Mouse (Mus musculus) lung, embryonic 15.5 days (tissue): ENCODE results near the gene Vopp1. TPM values are rescaled to one million over a fixed set of nuclear protein-coding genes. Genes with fewer than 3 reads are reported as not detected.
A peak's percentile ranks its signal among the peaks of the same experiment; 100 is the strongest.

Source experiments
- ATAC-seq: fragments of 200-750 bp; cut with Nextera tagmentation; 2 replicates; pipeline ENCODE4 v1.8.0; 2017; ENCODE audit warnings: moderate number of reproducible peaks, borderline replicate concordance; ENCODE audit not compliant: low FRiP score, low TSS enrichment; ENCODE audit errors: extremely low read depth
- H3K27ac ChIP-seq: fragments of 300-500 bp; sonication (generic); 2 replicates; pipeline ENCODE4 v1.5.1; 2015; ENCODE audit warnings: moderate library complexity, mild to moderate bottlenecking, inconsistent platforms
- H3K27me3 ChIP-seq: fragments of 300-500 bp; sonication (generic); 2 replicates; pipeline ENCODE4 v1.6.1; 2015; ENCODE audit warnings: inconsistent platforms
- H3K36me3 ChIP-seq: fragments of 300-500 bp; sonication (generic); 2 replicates; pipeline ENCODE4 v1.6.1; 2015; ENCODE audit warnings: inconsistent platforms
- H3K4me1 ChIP-seq: fragments of 300-500 bp; sonication (generic); 2 replicates; pipeline ENCODE4 v1.6.1; 2015; ENCODE audit warnings: inconsistent platforms
- H3K4me2 ChIP-seq: fragments of 300-500 bp; sonication (generic); 2 replicates; pipeline ENCODE4 v1.6.1; 2015; ENCODE audit warnings: inconsistent platforms, mild to moderate bottlenecking, moderate library complexity
- H3K4me3 ChIP-seq: fragments of 300-500 bp; sonication (generic); 2 replicates; pipeline ENCODE4 v1.5.1; 2015; ENCODE audit warnings: mild to moderate bottlenecking, inconsistent platforms
- H3K9ac ChIP-seq: fragments of 300-500 bp; sonication (generic); 2 replicates; pipeline ENCODE4 v1.6.1; 2015; ENCODE audit warnings: inconsistent platforms
- H3K9me3 ChIP-seq: fragments of 300-500 bp; sonication (generic); 2 replicates; pipeline ENCODE4 v1.6.1; 2016; ENCODE audit warnings: inconsistent platforms
- WGBS: fragments of 180-500 bp; shearing (Covaris S2); methylation state at CpG from one replicate; pipeline ENCODE4 v1.1.7; 2015; 5-methylcytosine and 5-hydroxymethylcytosine counted together
- polyA plus RNA-seq: library from polyadenylated mRNA; unstranded; fragments of >200 nt; fragmentation: Nextera tagmentation; extraction: Ambion mirVana; gene quantifications from 2 replicates; pipeline ENCODE4 v1.2.1, GENCODE M21; 2015

Vopp1 gene
- polyA plus RNA-seq, 1 experiment from 2014 or later: 35.9 TPM

DNA sequence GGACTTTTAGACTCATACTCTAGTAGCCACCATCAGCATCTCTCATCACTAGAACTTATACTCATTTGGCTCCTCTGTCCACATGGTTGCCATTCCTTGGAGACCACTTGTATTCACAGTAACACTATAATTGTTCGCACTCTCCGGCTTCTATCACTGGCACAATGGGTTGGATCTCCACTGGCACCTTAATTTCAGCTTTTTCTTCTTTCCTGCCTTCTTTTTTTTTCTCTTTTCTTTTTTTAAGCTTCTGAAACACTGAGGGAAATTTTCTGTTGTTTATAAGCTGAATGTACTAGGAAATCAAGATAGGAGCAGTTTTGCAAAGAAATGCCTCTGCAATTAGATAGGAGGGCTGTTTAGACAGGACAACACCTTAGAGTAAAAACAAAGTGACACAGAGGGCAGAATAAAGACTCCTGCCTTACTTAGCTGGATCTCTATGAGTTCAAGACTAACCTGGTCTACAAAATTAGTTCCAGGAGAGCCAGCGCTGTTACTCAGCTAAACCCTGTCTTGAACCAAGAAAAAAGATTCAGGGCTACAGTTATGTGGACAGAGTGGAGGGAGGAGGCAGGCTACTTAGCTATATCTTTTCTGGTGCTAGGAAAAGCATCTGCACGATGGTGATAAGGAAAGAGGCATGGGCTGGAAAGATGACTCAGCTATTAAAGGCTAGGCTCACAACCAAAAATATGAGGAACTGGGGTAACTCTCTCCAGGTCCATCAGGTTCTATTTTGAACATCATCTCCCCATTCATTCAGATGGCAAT is 79.8 kb downstream of the Vopp1 start:
- Histone ChIP-seq H3K4me3 (no peak overlapping the region), H3K4me2 (no peak overlapping the region), H3K9me3 (no peaks in the 10 kb centered on the region), H3K4me1 (no peaks in the 10 kb centered on the region), H3K27me3 (no peaks in the 10 kb centered on the region), H3K9ac (no peak overlapping the region), H3K36me3 (no peaks in the 10 kb centered on the region), H3K27ac (no peak overlapping the region)
- ATAC-seq: peak; percentile 39; the same call in 1 of the 2 replicates
- WGBS: 87% methylated on average over 4 of the region's 4 CpGs

DNA sequence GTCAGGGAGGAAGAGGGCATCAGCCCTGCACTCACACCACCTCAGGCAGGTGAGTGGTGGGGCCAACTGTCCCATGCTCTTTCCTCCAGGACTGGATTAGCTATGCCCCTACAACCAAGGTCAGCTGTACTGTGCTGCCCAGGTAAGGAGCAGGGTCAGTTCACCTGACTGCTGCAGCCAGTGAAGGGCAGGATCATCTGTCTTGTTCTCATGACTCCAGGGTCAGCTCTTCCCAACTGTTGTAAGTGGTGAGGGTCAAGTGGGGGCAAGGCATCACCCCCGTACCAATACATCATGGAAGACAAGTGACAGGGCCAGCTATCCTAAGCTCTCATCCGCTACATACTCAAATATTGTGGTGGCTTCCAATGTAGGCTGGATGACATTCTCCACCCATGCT is 80.8 kb downstream of the Vopp1 start:
- Histone ChIP-seq H3K9ac (no peak overlapping the region), H3K27me3 (no peaks in the 10 kb centered on the region), H3K4me2 (no peak overlapping the region), H3K36me3 (no peaks in the 10 kb centered on the region), H3K27ac (no peak overlapping the region), H3K4me3 (no peak overlapping the region), H3K4me1 (no peaks in the 10 kb centered on the region), H3K9me3 (no peaks in the 10 kb centered on the region)
- ATAC-seq: no peak
- WGBS: 80% methylated on average over 2 of the region's 2 CpGs

DNA sequence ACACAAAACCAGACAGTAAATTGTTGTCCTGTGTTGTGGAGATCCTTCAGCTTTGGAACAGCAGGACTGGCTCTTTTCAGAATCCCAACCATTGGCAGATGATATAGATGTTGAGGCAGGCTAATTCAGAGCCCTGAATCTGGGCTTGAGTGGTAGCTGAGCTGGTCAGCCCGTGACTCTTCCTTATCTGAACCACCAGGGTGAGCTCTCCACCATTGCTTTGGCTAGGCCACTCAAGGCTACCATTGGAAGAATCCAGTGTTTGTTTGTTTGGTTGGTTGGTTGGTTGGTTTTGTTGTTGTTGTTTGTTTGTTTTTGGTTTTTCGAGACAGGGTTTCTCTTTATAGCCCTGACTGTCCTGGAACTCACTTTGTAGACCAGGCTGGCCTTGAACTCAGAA is 81.6 kb downstream of the Vopp1 start:
- WGBS: 71% methylated on average over 2 of the region's 2 CpGs
- no peak for ATAC-seq
- H3K9ac ChIP-seq: no peak overlapping the region
- no peaks in the 10 kb centered on the region for H3K36me3 ChIP-seq
- no peaks in the 10 kb centered on the region for H3K27me3 ChIP-seq
- no peaks in the 10 kb centered on the region for H3K9me3 ChIP-seq
- H3K4me3 ChIP-seq: no peak overlapping the region
- no peak overlapping the region for H3K27ac ChIP-seq
- H3K4me1 ChIP-seq: no peaks in the 10 kb centered on the region
- H3K4me2 ChIP-seq: no peak overlapping the region

DNA sequence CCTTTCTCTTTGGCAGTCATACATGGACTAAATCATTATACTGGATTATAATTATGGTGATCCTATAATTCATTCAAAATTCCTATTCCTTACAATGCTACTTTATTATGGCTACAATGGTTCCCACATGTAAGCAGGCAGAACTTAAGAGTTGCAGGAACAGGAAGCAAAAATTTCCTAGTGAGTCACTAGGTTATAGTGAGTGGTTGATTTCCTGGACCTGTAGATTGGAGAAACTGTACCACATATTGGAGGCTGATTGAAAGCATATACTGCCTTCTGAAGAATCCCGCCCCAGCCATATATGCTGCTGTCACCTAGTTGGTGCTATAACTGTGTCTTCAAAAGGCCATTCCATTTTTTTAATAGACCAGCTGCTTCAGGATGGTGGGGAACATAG is 82.2 kb downstream of the Vopp1 start:
- Histone ChIP-seq H3K4me3 (no peak overlapping the region), H3K9ac (no peak overlapping the region), H3K27ac (no peak overlapping the region), H3K27me3 (no peaks in the 10 kb centered on the region), H3K36me3 (no peaks in the 10 kb centered on the region), H3K4me2 (no peak overlapping the region), H3K4me1 (no peaks in the 10 kb centered on the region), H3K9me3 (no peaks in the 10 kb centered on the region)
- WGBS: 81% methylated on average over 1 of the region's 1 CpGs
- ATAC-seq: no peak

DNA sequence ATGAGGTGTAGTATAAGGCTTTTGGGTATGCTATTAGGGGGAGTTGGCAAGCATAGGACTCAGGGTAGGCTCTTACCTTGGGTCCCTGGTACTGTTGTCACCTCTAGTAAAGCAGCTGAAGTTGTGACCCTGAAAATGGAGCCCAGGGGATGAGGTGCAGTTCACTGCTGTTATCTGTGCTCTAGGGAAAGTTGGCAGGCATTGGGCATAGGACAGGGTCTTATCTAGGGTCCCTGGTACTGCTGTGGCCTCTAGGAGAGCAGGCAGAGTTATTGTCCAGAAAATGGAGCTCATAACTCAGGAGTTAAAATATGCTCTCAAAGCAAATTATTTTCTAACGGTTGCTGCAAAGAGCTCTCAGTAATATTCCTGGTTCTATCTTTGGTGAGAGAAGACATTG is 103.6 kb downstream of the Vopp1 start:
- no peak for ATAC-seq
- no peak overlapping the region for H3K9ac ChIP-seq
- H3K36me3 ChIP-seq: peaks cover 9% of the 10 kb centered on the region
- no peak overlapping the region for H3K27ac ChIP-seq
- no peaks in the 10 kb centered on the region for H3K4me1 ChIP-seq
- no peak overlapping the region for H3K4me2 ChIP-seq
- no peak overlapping the region for H3K4me3 ChIP-seq
- H3K9me3 ChIP-seq: no peaks in the 10 kb centered on the region
- 84% methylated on average over 1 of the region's 1 CpGs for WGBS
- H3K27me3 ChIP-seq: no peaks in the 10 kb centered on the region

DNA sequence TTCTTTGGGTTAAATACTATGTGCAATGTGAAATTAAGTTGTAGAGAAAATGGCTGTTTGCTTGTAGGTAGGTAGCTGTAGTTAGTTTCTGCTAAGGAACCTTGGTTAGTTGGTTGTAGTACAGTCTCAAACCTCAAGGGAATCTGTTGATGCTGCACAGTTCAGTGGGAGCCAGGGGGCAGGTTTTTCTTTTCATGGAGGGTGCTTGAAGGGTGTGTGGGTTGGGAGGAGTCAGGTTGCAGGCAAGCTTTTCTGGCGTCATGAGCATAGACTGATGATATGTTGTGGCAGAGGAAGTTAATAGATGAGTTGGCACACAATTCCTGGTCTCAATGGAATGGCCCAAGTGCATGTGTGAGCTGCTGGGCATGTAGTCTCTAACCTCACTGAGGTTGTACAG is 113.2 kb downstream of the Vopp1 start:
- no peak overlapping the region for H3K4me3 ChIP-seq
- H3K4me2 ChIP-seq: no peak overlapping the region
- no peak overlapping the region for H3K27ac ChIP-seq
- no peaks in the 10 kb centered on the region for H3K9me3 ChIP-seq
- no peak for ATAC-seq
- no peak overlapping the region for H3K9ac ChIP-seq
- H3K27me3 ChIP-seq: no peaks in the 10 kb centered on the region
- no peaks in the 10 kb centered on the region for H3K4me1 ChIP-seq
- H3K36me3 ChIP-seq: 0 out of 2 replicates have a peak, but pooled peaks cover 10% of the 10 kb centered on the region
- WGBS: 4% methylated on average over 1 of the region's 1 CpGs

DNA sequence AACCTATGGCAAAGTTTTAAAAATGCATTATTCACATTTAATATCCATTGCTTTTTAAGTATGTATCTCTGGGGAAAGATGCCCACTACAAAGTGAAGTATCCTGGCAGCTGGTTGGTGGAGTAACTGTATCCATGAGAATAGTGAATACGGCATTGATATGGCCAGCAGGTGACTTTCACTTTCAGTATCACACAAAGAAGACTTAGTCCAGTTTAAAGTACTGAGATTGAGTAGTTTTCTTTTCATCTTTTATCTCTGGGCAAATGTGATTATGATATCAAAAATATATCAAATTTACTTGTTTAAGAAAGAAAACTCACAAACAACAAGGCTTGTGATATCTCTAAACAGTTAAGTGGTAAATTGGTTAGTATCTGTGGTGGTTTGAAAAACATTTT is 118.2 kb downstream of the Vopp1 start:
- Histone ChIP-seq H3K36me3 (no peaks in the 10 kb centered on the region), H3K4me2 (no peak overlapping the region), H3K4me1 (no peaks in the 10 kb centered on the region), H3K9me3 (no peaks in the 10 kb centered on the region), H3K9ac (no peak overlapping the region), H3K27me3 (no peaks in the 10 kb centered on the region), H3K27ac (no peak overlapping the region), H3K4me3 (no peak overlapping the region)
- WGBS: 88% methylated on average over 1 of the region's 1 CpGs
- no peak for ATAC-seq

DNA sequence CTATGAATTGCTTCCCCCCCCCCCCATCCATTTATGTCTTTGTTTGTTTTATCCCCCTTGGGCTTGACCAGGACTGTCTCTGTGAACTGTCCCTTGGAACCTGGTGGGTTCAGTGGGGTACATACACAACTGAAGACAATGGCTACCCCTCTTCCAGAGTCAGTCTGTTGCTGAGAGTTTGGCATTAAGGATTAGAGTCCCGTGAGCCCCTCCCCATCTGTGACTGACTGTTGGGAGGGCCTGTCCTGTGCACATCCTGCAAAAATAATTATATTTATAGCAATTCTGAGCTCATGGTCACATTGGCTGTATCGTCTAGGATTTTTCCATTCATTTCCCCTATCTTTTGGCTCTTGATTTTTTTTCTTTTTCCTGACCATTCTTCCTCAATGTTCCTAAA is 121.3 kb downstream of the Vopp1 start:
- H3K27ac ChIP-seq: peak overlapping the region; percentile 95
- 14% methylated on average over 2 of the region's 2 CpGs for WGBS
- no peaks in the 10 kb centered on the region for H3K36me3 ChIP-seq
- H3K4me3 ChIP-seq: peak overlapping the region; percentile 63
- peak overlapping the region; percentile 71 for H3K4me2 ChIP-seq
- H3K9ac ChIP-seq: peak overlapping the region; percentile 90
- H3K27me3 ChIP-seq: no peaks in the 10 kb centered on the region
- H3K9me3 ChIP-seq: no peaks in the 10 kb centered on the region
- no peaks in the 10 kb centered on the region for H3K4me1 ChIP-seq
- peak; percentile 12 for ATAC-seq

DNA sequence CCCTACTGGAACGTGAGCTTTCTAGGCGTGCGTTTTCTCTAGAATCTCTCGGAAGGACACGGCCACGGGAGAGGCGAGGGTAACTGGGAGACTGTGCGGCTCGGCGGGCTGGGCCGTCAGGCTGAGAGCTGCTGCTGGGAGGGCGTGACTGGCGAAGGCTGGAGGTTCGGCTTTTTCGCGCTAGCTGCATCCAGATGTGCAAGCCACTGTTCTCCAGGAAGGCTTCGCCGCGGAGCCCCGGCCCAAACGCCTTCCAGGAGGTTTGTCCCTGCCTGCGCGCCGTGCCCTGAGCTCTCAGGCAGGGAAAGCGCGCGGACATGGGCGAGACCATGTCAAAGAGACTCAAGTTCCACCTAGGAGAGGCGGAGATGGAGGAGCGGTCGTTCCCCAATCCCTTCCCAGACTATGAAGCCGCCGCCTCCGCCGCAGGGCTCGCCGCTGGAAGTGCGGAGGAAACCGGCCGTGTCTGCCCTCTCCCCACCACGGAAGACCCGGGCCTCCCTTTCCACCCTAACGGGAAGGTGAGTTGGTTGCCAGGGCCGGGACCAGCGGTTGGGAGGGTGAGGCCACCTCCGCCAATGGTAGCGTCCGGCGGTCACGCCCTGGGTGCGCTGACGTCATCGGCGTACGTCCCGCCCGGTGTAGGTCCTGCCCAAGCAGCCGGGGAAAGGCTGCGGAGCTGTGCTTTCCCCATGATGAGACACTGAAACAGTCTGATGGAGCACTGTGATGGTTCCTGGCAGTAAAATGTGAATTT is 122.0 kb downstream of the Vopp1 start:
- peak overlapping the region; percentile 63 for H3K4me3 ChIP-seq
- peak overlapping the region; percentile 95 for H3K27ac ChIP-seq
- H3K27me3 ChIP-seq: no peaks in the 10 kb centered on the region
- peak; percentile 99 for ATAC-seq
- no peaks in the 10 kb centered on the region for H3K9me3 ChIP-seq
- H3K4me2 ChIP-seq: peak overlapping the region; percentile 71
- no peaks in the 10 kb centered on the region for H3K36me3 ChIP-seq
- H3K4me1 ChIP-seq: no peaks in the 10 kb centered on the region
- H3K9ac ChIP-seq: peak overlapping the region; percentile 90
- WGBS: under 1% methylated on average over 59 of the region's 59 CpGs

DNA sequence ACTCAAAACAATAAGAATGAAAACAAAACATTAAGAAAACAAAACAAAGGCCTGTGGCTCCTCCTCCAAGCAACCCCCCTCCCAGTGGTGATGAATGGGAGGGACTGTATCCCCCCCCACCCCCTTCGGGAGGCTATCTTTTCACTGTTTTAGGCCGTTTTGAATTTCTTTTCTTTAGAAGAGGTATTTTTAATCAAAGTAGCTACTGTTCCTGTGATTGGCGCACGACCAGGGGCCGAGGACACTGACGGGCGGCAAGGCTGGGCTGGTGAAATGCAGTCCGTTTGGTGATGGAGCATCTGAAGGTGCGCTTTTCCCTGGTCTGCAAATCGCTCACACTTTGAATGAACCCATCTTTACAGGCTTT is 122.6 kb downstream of the Vopp1 start, which contains the start of gene Lancl2:
Gene Lancl2, plus strand, starts transcription at position 165 of the 367 bp plus-strand sequence.
- peak; percentile 23; the same call in 1 of the 2 replicates for ATAC-seq
- no peaks in the 10 kb centered on the region for H3K4me1 ChIP-seq
- peak within 1 kb of the TSS; percentile 90 for H3K9ac ChIP-seq
- no peaks in the 10 kb centered on the region for H3K9me3 ChIP-seq
- H3K27me3 ChIP-seq: no peaks in the 10 kb centered on the region
- peak within 1 kb of the TSS; percentile 63 for H3K4me3 ChIP-seq
- no peaks in the 10 kb centered on the region for H3K36me3 ChIP-seq
- WGBS: under 1% methylated on average over 10 of the region's 10 CpGs
- H3K4me2 ChIP-seq: peak within 1 kb of the TSS; percentile 71
- H3K27ac ChIP-seq: peak within 1 kb of the TSS; percentile 95

DNA sequence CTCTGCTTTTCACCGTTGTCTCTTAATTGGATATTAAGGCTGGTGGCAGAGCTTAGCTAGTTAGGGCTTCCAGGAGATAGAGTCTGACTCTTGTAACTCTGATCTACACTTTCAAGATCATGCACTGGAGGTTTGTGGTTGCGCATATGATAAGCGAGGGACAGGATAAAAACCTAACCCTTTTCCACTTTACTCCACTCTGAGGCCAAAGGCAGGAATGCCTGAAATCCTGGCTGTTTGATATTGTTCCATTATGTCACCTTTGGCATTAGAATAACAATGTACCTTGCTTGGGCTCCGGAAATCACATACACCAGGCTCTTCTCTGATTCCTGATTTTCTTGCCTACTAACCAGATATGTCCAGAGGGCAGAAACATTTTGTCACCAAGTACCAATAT is 123.3 kb downstream of the Vopp1 start:
- H3K9me3 ChIP-seq: no peaks in the 10 kb centered on the region
- no peak overlapping the region for H3K27ac ChIP-seq
- H3K36me3 ChIP-seq: no peaks in the 10 kb centered on the region
- WGBS: 67% methylated on average over 4 of the region's 4 CpGs
- H3K4me2 ChIP-seq: peak overlapping the region; percentile 71
- no peaks in the 10 kb centered on the region for H3K27me3 ChIP-seq
- H3K9ac ChIP-seq: no peak overlapping the region
- no peaks in the 10 kb centered on the region for H3K4me1 ChIP-seq
- no peak overlapping the region; the same call in 1 of the 2 replicates for H3K4me3 ChIP-seq
- no peak for ATAC-seq

DNA sequence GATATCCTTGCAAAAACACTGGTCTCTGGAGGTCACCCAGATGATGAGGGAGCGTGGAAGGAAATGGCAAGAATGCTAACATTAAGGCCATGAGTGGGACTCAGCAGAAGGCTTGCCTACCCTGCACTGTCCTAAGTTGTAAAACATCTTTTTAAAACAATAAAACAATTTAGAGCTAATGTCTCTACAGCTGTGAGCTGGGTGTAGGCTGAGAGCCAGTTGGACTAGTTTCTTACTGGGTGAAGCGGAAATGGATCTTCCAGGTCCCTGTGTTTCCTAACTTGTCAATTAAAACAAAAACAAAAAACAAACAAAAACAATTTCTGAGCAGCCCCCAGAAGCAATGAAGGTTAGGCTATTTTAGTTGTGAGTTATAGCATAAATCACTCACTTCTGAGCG is 131.8 kb downstream of the Vopp1 start:
- Histone ChIP-seq H3K4me1 (peaks cover 7% of the 10 kb centered on the region), H3K27me3 (no peaks in the 10 kb centered on the region), H3K4me3 (no peak overlapping the region), H3K9me3 (no peaks in the 10 kb centered on the region), H3K4me2 (no peak overlapping the region), H3K27ac (no peak overlapping the region), H3K36me3 (peaks cover 9% of the 10 kb centered on the region; the same call in 1 of the 2 replicates), H3K9ac (no peak overlapping the region)
- ATAC-seq: no peak
- 71% methylated on average over 3 of the region's 3 CpGs for WGBS
